Mouse (Mus musculus) 416B (cell line): ENCODE data around the gene March6.

Experiments
- DNase-seq: peaks from one replicate; pipeline ENCODE4 v3.0.0; 2011; ENCODE audit warnings: low read depth

March6 gene

DNA sequence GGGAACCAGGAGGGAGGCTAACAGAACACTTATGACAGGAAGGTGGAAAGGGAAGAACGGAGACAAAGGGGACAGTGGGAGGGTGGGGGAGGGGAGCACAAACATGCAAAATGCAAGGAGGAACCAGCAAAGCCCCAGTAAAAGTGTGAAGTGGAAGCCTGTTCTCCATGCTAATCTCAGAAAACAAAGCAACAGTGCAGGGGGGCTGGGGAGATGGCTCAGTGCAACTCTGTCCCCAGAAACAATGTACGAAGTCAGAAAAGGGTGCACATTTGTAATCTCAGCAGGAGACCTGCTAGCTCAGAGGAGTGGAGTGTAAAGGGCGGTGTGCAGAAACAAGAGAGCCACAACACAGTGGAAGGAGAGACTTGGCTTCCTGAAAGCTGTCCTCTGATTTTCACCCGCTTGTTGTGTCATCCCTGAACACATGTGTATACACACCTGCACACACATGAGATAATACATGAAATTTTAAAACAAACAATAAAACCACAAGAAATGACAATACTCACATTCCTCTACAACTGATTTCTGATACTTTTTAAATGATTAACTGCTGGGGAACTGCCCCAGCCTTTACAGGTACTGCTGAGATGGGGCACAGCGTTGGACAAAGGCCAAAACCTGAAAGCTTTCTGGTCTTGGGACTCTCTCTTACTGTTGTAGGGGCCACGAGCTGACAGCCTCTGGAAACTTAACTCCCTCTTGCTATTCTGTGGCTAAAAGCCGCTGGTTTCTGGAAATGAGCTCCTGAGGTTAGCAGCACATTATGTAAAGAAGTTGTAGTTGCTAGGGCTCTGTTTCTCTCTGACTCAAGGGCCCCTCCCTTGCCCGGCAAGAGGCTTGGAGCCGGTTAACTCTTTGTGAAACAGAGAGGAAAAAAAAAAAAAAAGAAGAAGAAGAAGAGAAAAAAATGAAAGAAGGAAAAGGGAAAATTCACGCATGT, 11.4 kb upstream of the March6 start:
- peak; percentile 81 for DNase-seq

DNA sequence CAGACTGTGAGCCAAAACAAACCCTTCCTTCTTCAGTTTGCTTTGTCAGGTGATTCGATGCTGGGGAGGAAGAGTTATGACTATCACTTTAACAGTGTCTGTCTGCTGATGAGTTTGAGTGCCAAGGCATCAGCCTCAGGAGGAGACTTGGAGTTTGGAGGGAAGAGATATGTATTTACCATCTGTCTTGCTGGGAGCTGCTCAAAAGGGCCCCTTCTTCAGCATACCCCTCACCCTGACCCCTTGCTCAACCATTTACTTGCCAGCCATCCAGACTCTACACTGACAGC, 9.6 kb upstream of the March6 start:
- DNase-seq, result no peak

DNA sequence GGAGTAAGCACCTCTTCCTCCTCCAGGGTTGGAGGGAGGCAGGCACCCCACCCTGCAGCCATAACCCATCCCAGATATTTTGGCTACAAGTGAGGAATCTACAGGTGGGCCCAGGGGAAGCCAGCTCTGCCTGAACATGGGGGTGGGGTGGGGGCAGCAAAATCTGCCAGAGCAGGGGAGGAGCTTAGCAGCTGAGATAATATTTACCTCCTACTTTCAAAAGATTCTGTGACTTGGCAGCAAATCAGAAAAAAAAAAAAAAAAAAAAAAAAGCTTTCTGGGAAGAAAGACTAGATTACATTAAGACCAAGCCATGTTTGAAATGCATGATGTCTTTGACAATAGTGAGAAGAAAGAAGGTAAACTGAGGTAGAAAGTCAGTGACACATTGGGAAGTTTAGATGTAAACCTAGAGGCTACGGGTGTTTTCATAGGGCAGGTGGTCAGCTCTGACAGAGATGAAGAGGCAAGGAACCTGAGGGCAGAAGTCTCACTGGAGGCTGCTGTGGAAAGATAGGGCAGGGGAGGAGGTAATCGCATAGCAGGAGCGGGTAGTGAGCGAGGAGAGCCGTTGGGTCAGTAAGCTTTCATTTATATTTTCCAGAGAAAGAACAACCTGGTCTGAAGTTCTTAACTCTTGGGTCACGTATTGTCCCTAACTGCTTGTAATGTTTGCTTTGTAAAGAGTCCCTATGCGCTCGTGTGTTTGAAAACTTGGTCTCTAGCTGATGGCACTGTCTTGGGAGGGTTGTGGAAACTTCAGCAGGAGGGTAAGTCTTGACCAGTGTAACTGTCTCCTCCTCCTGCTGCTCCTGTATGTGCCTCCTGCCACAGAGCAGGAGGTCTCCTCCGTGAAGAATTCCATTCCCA, 9.0 kb upstream of the March6 start:
- DNase-seq, result no peak

DNA sequence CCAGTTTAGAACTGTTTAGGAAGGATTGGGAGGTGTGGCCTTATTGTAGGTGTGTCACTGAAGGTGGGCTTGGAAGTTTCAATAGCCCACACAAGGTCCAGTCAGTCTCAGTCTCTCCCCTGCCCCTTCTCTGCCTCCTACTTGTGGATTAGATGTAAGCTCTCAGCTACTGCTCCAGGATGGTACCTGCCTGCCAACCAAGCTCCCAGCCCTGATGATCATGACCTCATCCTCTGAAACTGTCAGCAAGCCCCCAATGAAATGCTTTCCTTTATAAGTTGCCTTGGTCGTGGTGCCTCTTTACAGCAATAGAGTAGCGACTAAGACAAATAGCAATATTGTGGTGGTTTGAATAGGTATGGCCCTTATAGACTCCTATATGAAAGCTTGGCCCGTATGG, 7.5 kb upstream of the March6 start:
- DNase-seq, result no peak

DNA sequence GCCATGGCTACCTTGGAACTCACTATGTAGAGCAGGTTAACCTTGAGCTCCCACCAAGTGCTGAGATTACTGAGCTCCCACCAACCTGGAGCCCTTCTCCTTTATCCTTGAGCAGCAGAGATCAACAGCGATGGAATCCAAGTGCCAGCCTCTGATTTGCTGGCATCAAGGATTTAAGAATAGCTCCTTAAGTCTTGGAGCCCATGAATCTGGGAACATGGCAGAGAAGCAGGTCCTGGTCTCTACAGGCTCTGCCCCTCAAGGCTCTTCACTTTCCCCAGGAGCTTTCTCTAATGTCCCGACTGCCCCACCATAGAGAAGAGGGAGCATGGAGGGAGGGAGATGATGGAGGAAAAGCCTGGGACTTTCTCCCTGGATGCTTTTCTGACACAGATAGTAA, 6.9 kb upstream of the March6 start:
- DNase-seq, result no peak

DNA sequence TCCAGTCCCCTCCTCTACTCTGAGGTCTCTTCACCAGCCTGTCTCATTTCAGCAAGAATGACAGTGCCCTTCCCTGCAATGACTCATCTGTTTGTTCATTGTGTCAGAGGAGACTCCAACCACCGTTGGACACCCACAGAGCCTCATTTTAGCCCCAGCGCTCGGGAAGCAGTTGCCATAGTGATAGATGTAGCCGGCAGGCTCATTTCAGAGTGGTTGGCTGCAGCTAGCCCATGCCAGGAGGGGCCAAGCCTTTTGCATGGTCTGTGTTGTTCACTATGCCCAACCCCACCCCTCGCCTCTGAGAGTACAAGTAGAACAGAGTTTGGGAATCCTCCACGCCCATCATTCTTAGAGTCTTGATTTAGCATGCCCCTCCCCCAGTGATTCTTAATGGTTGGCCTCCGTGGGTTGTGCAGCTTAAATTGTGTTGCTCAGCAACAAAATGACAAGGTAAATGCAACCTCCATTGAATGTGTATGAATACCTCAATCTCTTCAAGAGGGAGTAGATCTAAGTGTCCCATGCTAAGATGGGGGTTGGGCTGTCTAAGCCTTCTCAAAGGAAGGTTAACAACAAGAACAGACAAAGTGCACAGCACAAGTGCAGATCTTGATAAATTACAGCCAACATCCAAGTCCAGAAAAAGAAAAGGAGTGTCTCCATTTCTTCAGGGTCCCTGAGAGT, 5.3 kb upstream of the March6 start:
- peak; percentile 92 for DNase-seq

DNA sequence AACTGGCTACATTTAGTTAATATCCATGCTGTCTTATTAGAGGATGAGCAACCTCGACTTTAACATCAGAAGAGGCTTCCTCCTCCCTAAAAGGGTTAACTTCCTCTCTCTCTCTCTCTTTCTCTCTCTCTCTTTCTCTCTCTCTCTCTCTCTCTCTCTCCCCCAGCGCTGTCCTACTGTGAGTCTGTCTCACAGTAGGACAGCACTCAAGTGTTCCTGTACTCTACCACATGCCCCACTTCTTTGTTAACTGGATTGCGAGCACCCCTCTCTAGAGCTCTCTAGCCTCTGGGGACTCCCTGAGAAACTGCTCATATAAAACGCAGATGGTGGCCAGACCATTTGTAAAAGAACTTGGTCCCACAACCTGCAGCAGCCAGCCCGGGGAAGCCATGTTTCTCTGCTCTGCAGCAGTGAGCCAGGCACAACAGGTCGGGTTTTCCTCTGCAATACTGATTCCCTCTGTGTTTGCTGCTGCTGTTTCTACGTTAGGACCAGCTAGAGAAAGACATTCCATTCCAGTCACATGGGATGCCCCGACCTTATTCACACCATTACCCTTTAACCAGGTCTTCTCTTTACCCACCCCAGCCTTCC, 4.5 kb upstream of the March6 start:
- no peak for DNase-seq

DNA sequence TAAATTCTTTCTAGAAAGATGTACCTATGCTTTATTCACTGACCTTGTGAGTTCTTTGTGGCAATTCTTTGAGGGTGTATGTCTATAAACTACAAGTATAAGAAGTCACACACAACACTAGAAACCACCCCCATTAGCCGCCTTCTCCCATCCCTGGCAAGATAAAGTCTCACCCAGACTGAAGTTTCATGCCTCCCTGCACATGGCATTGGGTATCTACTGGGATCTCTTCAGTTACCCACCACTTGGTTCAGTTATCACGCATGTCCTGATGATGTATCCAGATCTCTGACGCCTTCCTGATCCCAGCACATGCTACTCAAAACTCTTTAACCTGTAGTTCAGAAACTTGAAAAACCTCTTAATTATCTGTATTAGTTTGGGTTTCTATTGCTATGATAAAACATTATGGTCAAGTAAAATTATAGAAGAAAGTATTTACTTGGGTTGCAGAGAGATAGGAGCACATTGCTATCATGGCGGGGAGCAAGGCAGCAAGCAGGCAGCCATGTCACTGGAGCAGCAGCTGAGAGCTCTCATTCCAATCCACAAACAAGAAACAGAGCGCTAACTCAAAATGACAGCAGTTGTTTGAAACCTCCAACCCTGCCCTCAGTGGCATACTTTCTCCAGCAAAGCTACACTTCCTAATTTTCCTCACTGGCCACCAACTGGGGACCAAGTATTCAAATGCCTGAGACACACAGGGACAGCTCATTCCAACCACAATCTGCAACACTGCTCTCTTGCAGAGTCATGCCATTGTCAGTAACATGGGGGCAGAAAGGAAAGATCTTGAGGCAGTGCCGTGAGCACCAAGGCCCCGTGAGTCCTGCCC, 3.8 kb upstream of the March6 start:
- peak; percentile 67 for DNase-seq

DNA sequence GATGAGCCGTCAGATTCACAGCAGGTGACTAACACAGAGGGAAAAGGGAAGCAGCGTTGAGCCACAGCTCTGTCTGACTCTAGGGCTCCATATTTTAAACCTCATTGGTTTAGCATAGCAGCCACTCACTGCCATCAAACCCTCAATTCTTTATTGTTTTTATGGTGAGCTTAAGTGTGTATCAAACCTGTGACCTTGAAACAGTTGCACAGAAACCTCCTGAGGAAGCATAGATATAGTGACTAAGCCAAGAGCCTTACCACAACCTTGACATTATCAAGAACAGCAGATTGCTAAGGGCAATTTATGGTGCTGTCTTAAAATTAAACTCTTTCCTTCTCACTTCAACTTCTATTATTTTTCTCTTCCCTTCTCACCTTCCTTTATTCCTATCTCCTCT, 2.7 kb upstream of the March6 start:
- DNase-seq, result peak; percentile 98

DNA sequence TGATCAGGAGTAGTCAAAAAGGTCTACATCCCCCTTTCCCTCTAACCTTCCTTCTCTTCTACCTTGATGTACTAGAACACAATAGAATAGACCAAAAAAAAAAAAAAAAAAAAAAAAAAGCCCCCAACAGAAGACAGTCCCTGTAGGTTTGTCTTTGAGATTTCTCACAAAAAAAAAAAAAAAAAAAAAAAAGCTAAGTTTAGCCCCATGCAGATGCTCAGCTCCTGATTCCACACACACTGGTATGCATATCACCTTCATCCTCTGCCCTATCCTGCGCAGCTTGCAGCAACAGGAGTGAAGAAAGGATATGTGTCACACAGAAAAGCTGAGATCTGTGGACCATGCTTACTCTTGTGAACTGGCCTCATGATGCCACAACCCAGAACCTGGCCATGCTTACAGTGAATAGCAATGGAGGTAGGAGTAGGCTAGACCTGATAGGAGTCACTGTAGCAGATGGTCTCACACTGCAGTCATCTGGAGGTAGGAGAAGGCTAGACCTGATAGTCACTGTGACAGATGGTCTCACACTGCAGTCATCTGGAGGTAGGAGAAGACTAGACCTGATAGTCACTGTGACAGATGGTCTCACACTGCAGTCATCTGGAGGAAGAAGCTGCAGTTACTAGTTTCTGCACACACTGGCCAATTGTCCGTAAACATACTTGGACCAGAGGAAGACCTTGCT, 1.6 kb upstream of the March6 start:
- peak; percentile 51 for DNase-seq

DNA sequence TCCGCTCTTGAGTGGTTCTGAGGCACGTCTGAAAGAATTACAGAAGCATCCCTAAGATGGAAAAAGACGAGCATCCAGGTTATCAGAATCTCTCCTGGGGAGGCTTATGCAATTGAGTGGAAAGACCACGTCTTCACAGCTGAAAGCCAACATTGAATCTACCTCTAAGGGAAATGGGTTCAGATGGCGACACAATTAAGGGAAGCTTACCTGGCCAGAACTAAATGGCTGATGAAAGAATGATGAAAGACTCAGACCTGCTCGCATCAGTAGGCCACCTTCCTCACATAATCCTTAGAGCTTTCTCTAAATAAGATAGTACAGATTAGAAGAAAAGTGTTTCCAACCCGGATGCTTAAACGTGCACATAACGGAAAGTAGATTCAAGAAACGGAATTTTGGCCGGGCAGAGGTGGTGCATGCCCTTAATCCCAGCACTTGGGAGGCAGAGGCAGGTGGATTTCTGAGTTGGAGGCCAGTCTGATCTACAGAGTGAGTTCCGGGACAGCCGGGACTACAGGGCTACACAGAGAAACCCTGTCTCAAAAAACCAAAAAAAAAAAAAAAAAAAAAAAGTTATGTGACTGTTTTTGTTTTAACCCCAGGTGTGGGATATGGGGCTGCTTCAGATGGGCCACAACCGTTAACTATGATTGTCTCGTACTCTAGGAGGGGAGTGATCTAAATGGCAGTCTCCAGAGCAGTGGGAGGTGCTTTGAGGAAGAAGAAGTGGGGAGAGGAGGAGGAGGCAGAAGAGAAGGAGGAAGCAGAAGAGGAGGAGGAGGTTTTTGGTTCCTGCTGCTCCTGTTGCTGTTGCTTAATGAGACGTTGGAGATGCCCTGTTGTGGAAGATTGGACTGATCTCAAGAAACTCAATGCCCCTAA, 835 bp upstream of the March6 start:
- DNase-seq, result peak; percentile 89

DNA sequence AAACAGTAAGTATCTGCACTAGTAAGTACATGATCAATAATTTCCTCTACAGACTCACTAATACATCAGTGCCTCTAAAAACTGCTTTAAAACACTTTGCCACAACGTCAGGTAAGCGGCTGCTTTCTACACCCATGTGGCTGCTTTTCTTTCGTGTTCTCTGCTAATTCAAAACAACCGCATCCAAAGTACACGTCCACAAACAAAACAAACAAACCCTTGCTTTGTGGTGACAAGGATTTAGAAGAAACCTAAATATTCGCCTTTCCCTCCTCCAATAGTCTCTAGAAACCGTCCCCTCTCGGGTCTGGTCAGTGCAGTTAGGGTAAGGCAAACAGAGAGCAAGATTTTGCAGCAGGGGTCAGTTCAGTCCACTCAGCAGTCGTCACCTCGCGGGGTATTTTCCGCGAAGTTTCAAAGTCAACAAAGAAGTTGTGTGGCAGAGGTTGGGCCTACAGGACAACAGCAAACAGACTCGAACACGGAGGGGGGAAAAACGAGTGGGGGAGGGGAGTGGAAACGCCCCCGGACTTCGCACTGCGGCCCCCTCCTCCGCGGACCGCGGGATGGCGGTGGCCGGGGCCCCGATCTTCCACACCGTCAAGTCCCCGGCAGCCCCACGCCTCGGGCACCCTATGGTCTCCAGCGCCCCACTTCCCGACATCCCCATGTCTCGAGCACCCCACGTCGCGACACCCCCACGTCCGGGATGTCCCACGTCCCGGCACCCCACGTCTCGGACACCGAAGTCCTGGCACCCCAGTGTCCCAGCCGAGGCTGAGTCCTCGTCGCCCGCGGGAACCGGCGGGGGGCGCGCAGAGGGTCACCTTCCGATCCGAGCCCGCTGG, 818 bp downstream of the March6 start:
- DNase-seq, result peak; percentile 52

DNA sequence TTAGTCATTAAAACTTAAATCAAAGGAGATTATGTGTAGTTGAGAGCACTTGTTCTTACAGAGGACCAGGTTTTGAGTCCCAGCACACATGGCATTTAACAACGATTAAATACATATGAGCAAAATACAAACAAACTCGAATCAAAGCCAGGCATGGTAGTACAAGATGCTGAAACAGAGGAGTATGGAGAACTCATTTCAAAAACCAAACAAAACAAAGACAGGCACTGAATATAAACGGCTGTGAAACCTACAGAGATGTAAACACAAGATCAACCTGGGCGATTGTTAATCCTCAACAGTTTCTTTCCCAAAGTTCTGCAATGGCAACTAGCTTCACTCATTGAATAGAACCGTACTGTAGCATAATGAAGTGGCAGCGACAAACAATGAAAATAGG, 1.8 kb downstream of the March6 start:
- DNase-seq, result no peak

DNA sequence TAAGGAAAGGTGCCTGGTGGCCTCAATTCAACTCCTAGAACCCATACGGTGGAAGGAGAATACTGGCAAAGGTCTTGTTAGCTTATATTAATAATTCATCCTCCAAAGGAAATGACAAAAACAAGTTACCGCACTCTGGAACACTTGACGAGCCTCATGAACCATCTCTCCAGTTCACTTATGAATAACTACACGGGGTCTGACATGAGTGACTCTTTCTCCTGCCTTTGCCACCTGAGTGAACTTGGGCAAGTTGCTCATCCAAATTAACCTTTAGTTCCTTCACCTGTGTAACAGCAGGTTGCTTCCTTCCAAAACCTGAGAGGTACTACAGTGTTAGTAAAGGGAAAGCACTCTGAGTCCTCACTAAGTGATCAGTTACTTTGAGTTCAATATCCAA, 2.4 kb downstream of the March6 start:
- DNase-seq, result no peak

DNA sequence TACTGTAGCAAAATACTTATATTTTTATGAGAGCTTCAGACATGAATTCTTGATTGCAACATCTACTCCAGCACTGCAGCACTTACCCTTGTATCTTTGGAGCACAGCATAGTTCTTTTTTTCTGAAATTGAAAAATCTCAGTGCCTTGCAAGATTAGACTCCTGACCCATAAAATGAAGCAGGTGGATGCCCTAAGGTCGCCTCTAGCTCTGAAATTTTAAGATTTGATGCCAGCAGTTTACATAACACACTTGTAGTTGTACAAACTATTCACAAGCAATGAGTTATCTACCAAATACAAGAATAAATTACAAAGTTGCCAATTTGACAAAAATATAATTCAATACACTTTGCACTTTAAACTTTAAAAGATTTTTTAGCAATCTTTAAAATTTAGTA, 4.4 kb downstream of the March6 start:
- DNase-seq, result no peak

DNA sequence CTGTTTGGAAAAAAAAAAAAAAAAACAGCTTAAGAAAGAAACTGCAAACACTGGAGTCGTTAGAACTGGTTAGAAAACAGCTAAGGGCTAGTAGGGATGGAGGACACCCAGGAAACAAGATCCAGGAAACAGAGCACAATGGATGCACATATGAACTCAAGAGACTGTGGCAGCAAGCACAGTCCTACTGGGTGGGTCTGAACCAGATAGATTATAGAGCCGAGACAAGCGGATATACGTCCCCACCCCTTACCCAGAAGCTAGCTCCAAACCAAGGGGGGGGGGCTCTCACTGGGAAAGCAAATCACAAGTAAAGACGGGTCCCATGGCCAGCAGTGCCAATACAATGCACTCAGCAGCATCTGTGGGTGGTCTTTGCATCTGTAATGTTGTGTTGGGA, 11.9 kb downstream of the March6 start:
- no peak for DNase-seq

DNA sequence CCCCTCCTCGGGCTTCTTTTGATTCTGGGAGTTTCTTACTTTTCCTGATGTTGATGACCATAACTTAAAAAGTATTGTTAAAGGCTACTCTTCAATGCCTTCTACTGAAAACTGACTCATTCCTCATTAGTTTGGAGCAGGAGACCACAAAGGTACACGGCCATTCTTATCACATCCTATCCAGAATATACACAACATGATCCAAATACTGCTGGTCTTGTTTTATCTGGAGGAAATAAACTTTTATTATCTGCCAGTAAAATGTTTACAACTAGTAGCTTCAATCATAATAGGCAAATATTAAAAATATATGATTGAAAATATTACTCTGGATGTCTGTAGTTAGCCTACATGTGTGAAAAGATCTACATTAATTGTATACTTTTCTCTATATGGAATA, 12.5 kb downstream of the March6 start:
- no peak for DNase-seq

DNA sequence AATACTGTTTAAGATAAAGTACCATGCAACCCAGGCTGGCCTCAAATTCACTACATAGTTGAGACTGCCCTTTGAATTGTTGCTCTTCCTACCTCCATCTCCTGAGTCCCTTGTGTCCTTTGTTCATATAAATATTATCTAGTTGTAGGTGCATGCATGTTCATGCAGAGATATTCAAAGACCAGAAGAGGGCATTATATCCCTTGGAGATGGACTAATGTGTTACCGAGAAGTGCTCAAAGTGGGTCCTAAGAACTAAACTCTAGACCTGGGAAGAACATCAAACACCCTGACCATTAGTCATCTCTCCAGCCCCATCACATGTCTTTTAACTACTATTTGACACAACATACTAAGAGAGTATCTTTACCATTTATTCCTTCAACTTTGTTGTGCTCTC, 13.7 kb downstream of the March6 start:
- peak; percentile 72 for DNase-seq

DNA sequence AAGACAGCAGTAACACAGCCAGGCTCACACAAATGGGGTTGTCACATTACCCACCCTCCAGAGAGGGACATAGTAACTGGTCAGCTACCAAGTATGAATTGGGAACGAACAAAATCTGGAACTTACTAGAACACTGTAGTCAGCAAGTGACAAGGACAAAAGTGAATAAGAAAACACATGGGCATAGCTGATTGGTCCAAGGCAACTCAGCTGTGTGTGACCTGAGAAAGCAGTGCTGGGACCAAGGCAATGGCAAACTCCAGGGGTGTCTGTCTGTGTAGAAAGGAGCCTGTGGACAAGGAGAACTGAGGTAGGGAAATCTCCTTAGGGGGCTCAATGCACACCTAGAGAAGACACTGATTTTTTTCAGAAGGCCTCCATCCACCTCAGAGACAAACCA, 19.1 kb downstream of the March6 start:
- DNase-seq, result no peak
